In genomic region chr8:9309456-9309855, GRCm38 (mm10) we compare ENCODE assay signal across 10 mouse cellular contexts.
DNase-seq lines count a peak whose midpoint lies in the region; ATAC-seq lines count a peak whose summit lies in the region.
"Had no signal": no experiment of that assay in that cellular context is flagged by ENCODE, and none has a peak within 500 bp of the region (broad histone marks: within the 10 kb centered on the region; RNA-seq: fewer than 3 reads in every experiment).

No protein-coding gene starts in this region.

- peak; percentile 54 for DNase-seq in hindbrain, embryonic 14.5 days (ENCODE audit: low spot score)
- peak; percentile 7 for DNase-seq in 416B (ENCODE audit: low read depth)
- DNase-seq in WW6 (ENCODE audit: low read depth, low spot score), result peak; percentile 13
- peak; percentile 77 to 78 for DNase-seq in kidney, postnatal 4 days

- no peak overlapping the region for H3K4me2 ChIP-seq in hindbrain, embryonic 14.5 days (replicated peaks)
- H3K4me2 ChIP-seq in hindbrain, embryonic 16.5 days (ENCODE audit: low read length), result no peak overlapping the region
- H3K4me2 ChIP-seq in forebrain, embryonic 12.5 days, result no peak overlapping the region
- H3K4me2 ChIP-seq: embryonic facial prominence, embryonic 13.5 days; liver, embryonic 15.5 days had no signal

- H3K9me3 ChIP-seq in hindbrain, embryonic 14.5 days (ENCODE audit: control insufficient read depth, low read length), result no peaks in the 10 kb centered on the region
- no peaks in the 10 kb centered on the region for H3K9me3 ChIP-seq in hindbrain, embryonic 16.5 days (ENCODE audit: control insufficient read depth, low read length)
- H3K9me3 ChIP-seq in forebrain, embryonic 12.5 days, result no peaks in the 10 kb centered on the region
- H3K9me3 ChIP-seq: embryonic facial prominence, embryonic 13.5 days; liver, embryonic 15.5 days had no signal

- ATAC-seq in hindbrain, embryonic 14.5 days (ENCODE audit: low FRiP score), result no peak
- no peak for ATAC-seq in hindbrain, embryonic 16.5 days
- no peak for ATAC-seq in CD4-positive, CD25-positive, alpha-beta regulatory T cell, adult 4 months
- ATAC-seq in forebrain, embryonic 12.5 days (ENCODE audit: low FRiP score), result no peak
- no peak for ATAC-seq in erythroid progenitor cell, adult 5-6 weeks (replicated peaks; ENCODE audit: low FRiP score, poor library complexity, severe bottlenecking)

- H3K4me3 ChIP-seq in hindbrain, embryonic 14.5 days (replicated peaks; ENCODE audit: low read length), result no peak overlapping the region
- no peak overlapping the region for H3K4me3 ChIP-seq in hindbrain, embryonic 16.5 days (ENCODE audit: low read length)
- H3K4me3 ChIP-seq in forebrain, embryonic 12.5 days (replicated peaks), result no peak overlapping the region
- H3K4me3 ChIP-seq: embryonic facial prominence, embryonic 13.5 days; liver, embryonic 15.5 days had no signal

- 34% methylated on average over 8 of the region's 8 CpGs for WGBS in hindbrain, embryonic 14.5 days
- 32% methylated on average over 8 of the region's 8 CpGs for WGBS in hindbrain, embryonic 16.5 days
- WGBS in forebrain, embryonic 12.5 days, result 38% methylated on average over 8 of the region's 8 CpGs

- H3K4me1 ChIP-seq in hindbrain, embryonic 14.5 days (replicated peaks; ENCODE audit: control insufficient read depth, insufficient read depth, low read length), result 0 out of 2 replicates have a peak, but pooled peaks cover 5% of the 10 kb centered on the region
- no peaks in the 10 kb centered on the region; the same call in 1 of the 2 replicates for H3K4me1 ChIP-seq in hindbrain, embryonic 16.5 days (ENCODE audit: control insufficient read depth, insufficient read depth, low read depth, low read length)
- no peaks in the 10 kb centered on the region for H3K4me1 ChIP-seq in forebrain, embryonic 12.5 days
- H3K4me1 ChIP-seq: embryonic facial prominence, embryonic 13.5 days; liver, embryonic 15.5 days had no signal

- H3K9ac ChIP-seq in hindbrain, embryonic 14.5 days, result no peak overlapping the region
- no peak overlapping the region for H3K9ac ChIP-seq in hindbrain, embryonic 16.5 days (ENCODE audit: low read depth, low read length)
- H3K9ac ChIP-seq in forebrain, embryonic 12.5 days, result no peak overlapping the region
- H3K9ac ChIP-seq: embryonic facial prominence, embryonic 13.5 days; liver, embryonic 15.5 days had no signal

- H3K27me3 ChIP-seq in hindbrain, embryonic 14.5 days (ENCODE audit: control insufficient read depth, insufficient read depth, low read length), result no peaks in the 10 kb centered on the region
- H3K27me3 ChIP-seq in hindbrain, embryonic 16.5 days (replicated peaks; ENCODE audit: control insufficient read depth, insufficient read depth, low read length), result no peaks in the 10 kb centered on the region
- no peaks in the 10 kb centered on the region for H3K27me3 ChIP-seq in forebrain, embryonic 12.5 days
- H3K27me3 ChIP-seq: embryonic facial prominence, embryonic 13.5 days; liver, embryonic 15.5 days had no signal

- H3K27ac ChIP-seq in hindbrain, embryonic 14.5 days, result no peak overlapping the region
- no peak overlapping the region for H3K27ac ChIP-seq in hindbrain, embryonic 16.5 days (ENCODE audit: low read depth, low read length)
- no peak overlapping the region for H3K27ac ChIP-seq in forebrain, embryonic 12.5 days
- H3K27ac ChIP-seq: embryonic facial prominence, embryonic 13.5 days; liver, embryonic 15.5 days had no signal

- H3K36me3 ChIP-seq in hindbrain, embryonic 14.5 days (replicated peaks; ENCODE audit: control insufficient read depth, insufficient read depth), result no peaks in the 10 kb centered on the region
- no peaks in the 10 kb centered on the region for H3K36me3 ChIP-seq in hindbrain, embryonic 16.5 days (ENCODE audit: control insufficient read depth, insufficient read depth, low read length)
- H3K36me3 ChIP-seq in forebrain, embryonic 12.5 days (replicated peaks), result no peaks in the 10 kb centered on the region
- H3K36me3 ChIP-seq: embryonic facial prominence, embryonic 13.5 days; liver, embryonic 15.5 days had no signal

Comparison
In these comparisons a context has a peak if more than half of its experiments do, and no peak if none do; other contexts are left out.
1. DNase-seq: peak in every context shown above with its lines; median percentile 78 in kidney, postnatal 4 days; 54 in hindbrain, embryonic 14.5 days; 13 in WW6; 7 in 416B.